Mouse (Mus musculus) CH12F3 (cell line): Measurements from ENCODE around the gene Trim60.

ENCODE experiments used
- in situ Hi-C: fragments of 300-500 bp; cut with MboI; formaldehyde crosslinking; loops from 2 replicates; pipeline ENCODE4 v1.14.3; 2020; ENCODE audit warnings: low sequenced_read_pairs

The Trim60 gene

DNA sequence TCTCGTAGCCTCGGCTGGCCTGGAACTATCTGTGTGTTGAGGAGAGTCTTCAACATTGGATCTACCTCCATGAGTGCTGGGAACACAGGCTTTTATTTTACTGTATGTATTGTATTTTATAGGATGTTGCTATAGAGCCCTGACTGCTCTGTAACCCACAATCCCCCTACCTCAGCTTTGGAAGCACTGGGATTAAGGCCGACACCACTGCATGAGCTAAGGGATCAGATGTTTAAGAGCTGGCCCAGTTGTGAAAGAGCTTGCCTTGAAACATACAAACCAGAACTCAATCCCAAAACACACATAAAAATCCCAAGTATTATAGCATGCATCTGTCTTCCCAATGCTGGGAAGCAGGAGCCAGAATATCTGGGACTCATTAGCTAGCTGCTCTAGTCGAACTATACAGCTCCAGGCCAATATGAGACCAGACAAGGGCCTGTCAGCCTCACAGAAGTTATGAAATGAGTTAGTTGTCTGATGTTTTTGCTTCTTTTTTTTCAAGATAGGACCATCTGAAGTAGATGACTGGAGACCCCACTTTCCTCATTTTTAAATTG is 19.5 kb downstream of the Trim60 start:
- in situ Hi-C loops: no loop called here

DNA sequence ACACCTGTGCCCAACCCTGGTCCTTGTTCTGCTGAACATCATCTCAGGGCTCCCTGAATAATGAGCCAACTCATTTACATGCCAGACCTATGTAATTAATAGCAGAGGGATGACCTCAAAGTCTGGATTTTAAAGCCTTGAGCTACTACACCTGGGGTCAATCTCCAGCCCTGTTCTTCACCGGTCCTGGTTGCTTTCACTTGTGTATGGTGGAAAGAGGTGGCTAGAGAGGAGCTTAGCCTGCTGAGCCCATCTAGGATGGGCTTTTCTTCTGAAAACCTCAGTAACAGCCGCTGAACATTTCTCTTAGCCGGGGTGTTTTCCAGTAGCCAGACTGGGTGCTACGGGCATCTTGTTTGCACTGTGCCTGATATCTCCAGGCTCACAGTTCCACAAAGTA is 30.7 kb downstream of the Trim60 start, which contains the start of gene Trim75:
TSS of gene Trim75 (minus strand) at position 101 of the 400 bp plus-strand sequence.
- in situ Hi-C loops: no loop called here

DNA sequence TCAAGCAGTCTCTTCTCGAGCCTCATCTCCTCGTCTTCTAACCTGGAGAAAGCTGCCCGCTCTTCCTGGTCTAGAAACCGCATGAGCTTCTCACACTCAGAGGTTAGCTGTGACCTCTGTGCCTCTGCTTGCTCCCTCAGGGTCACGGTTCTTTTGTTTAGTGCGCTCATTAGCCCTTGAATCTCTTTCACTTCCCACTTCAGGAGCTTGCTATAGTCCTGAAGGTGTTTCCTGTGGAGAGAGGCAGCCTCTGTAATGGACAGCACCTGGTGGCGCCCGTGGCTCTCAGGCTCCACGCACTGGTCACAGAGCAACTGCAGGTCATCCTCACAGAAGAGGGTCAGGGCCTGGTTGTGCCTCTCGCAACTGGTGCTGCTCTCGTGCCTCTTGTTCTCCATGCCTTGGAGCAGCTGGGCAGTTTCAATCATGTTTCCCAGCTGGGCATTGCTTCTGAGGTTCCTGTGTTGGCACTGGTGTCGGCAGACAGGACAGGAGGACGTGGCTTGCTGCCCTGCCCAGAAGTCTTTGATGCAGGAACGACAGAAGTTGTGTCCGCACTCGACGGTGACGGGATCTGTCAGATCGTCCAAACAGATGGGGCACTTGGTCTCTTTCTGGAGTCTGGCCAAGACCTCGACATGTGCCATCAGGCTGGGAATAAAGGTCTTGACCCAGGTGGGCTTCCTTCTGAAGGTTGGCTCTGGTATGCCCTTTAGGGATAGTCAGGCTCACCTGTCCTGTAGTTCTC is 35.1 kb downstream of the Trim60 start:
- in situ Hi-C loops: no loop called here

DNA sequence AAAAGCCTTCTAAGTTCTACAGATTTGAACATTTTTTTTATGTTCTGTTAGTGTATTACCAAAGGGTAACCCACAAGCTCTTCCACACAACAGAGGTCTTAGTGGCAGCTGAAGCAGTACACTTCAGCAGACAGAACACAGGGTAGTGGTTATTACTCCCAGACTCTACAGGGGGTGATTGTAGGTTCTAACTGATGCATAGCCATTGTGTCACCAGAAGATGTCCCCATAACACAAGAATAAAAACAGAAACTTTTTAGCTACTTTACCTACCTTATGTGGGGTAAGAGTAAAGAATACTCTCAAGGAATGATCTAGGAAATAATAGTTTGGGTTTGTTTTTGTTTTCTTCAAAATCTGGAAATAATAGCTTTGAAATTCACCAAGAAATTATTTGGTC is 55.5 kb downstream of the Trim60 start:
- in situ Hi-C loops: no loop called here

DNA sequence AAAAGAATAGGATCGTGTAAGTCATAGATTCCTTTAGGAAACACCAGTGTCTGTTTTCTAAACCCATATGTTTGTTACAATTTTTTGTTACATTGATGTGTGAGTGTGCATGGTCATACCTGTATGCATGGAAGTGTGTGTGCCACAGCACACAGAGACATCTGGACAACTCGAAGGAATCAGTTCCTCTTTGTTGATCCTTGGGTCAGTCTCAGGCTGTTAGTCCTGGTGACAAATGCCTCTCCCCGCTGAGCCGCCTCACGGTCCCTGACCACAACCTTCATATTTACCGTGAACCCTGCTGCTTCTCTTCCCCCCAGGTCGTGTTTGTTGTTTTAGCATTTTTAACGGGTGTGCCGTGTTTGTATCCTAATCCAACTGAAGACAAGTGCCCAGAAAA is 59.4 kb downstream of the Trim60 start:
- in situ Hi-C loops: no loop called here

DNA sequence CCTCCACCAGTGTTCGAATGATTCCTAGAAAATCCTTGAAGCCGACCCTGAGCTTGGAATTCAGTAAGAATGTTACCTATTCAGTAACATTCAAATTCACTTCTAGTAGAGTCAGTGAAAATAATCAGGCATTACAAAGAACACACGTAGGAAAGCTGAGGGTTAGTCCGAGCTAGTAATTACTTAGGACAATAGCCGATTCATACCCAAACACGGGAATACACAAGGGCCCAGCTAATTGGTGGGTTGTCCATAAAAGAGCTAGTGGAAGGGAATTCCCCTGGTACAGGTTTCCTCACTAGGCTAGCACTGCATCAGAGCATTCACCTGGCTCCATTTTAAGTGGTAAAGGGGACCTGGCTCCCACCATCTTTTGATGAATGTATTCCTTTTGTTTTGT is 66.3 kb downstream of the Trim60 start:
- in situ Hi-C loops: no loop called here
